Mouse (Mus musculus) forebrain, embryonic 11.5 days (tissue): ENCODE results near the gene Ucma. TPM values are rescaled to one million over a fixed set of nuclear protein-coding genes. Genes with fewer than 3 reads are reported as not detected.

Experiments used
- ATAC-seq: fragments of 200-750 bp; cut with Nextera tagmentation; replicated peaks from 2 replicates; pipeline ENCODE4 v1.8.0; 2017; ENCODE audit warnings: moderate TSS enrichment; ENCODE audit not compliant: low FRiP score
- DNase-seq: peaks from one replicate; pipeline ENCODE4 v3.0.0-alpha.2; 2017; ENCODE audit warnings: low spot score
- H3K27ac ChIP-seq: fragments of 300-500 bp; sonication (generic); 2 replicates; pipeline ENCODE4 v1.5.1; 2014; ENCODE audit warnings: low read depth, low read length
- H3K27me3 ChIP-seq: fragments of 300-500 bp; sonication (generic); 2 replicates; pipeline ENCODE4 v1.6.1; 2014; ENCODE audit warnings: mild to moderate bottlenecking, low read length, mixed read lengths; ENCODE audit not compliant: control insufficient read depth, insufficient read depth
- H3K36me3 ChIP-seq: fragments of 300-500 bp; sonication (generic); 2 replicates; pipeline ENCODE4 v1.6.1; 2014; ENCODE audit warnings: mild to moderate bottlenecking, low read length, moderate library complexity, mixed read lengths; ENCODE audit not compliant: control insufficient read depth, insufficient read depth
- H3K4me1 ChIP-seq: fragments of 300-500 bp; sonication (generic); replicated peaks from 2 replicates; pipeline ENCODE4 v1.6.1; 2014; ENCODE audit warnings: low read length, mixed read lengths; ENCODE audit not compliant: control insufficient read depth, insufficient read depth
- H3K4me2 ChIP-seq: fragments of 300-500 bp; sonication (generic); 2 replicates; pipeline ENCODE4 v1.6.1; 2014; ENCODE audit warnings: low read depth, mild to moderate bottlenecking, low read length, moderate library complexity, mixed read lengths; ENCODE audit not compliant: severe bottlenecking
- H3K4me3 ChIP-seq: fragments of 300-500 bp; sonication (generic); 2 replicates; pipeline ENCODE4 v1.5.1; 2014; ENCODE audit warnings: low read depth, low read length
- H3K9ac ChIP-seq: fragments of 300-500 bp; sonication (generic); 2 replicates; pipeline ENCODE4 v1.6.1; 2014; ENCODE audit warnings: low read length
- H3K9me3 ChIP-seq: fragments of 300-500 bp; sonication (generic); 2 replicates; pipeline ENCODE4 v1.6.1; 2016; ENCODE audit warnings: low read length, mixed read lengths; ENCODE audit not compliant: control insufficient read depth
- WGBS: fragments of 180-500 bp; shearing (Covaris S2); extraction: QIAGEN DNeasy Blood & Tissue Kit; methylation state at CpG from one replicate; pipeline ENCODE4 v1.1.7; 2014; 5-methylcytosine and 5-hydroxymethylcytosine counted together
- polyA plus RNA-seq: library from polyadenylated mRNA; unstranded; fragments of >200 nt; fragmentation: Nextera tagmentation; extraction: Ambion mirVana; gene quantifications from 2 replicates; pipeline ENCODE4 v1.2.1, GENCODE M21; 2014

The Ucma gene
- polyA plus RNA-seq, 1 experiment from 2014 or later, result 0.61 TPM

- Histone ChIP-seq H3K4me3 (no peak overlapping the region), H3K9ac (no peak overlapping the region), H3K36me3 (no peaks in the 10 kb centered on the region), H3K27ac (no peak overlapping the region), H3K27me3 (no peaks in the 10 kb centered on the region), H3K4me1 (no peaks in the 10 kb centered on the region), H3K4me2 (no peak overlapping the region), H3K9me3 (no peaks in the 10 kb centered on the region)
- DNase-seq (no peak), ATAC-seq (no peak)
- 47% methylated on average over 3 of the region's 4 CpGs for WGBS
Measured at GRCm38 (mm10) chr2:5025162-5025733, 49.3 kb downstream of the Ucma start.

GRCm38 (mm10) chr2:5027057-5027456 is 51.1 kb downstream of the Ucma start:
- ATAC-seq (no peak), DNase-seq (no peak)
- Histone ChIP-seq H3K9ac (no peak overlapping the region), H3K36me3 (no peaks in the 10 kb centered on the region), H3K9me3 (no peaks in the 10 kb centered on the region), H3K4me1 (no peaks in the 10 kb centered on the region), H3K4me2 (no peak overlapping the region), H3K4me3 (no peak overlapping the region), H3K27ac (no peak overlapping the region), H3K27me3 (no peaks in the 10 kb centered on the region)
- WGBS, result 75% methylated on average over 6 of the region's 6 CpGs

- no peak overlapping the region for H3K4me2 ChIP-seq
- DNase-seq (no peak), ATAC-seq (no peak)
- WGBS, result 92% methylated on average over 7 of the region's 7 CpGs
- no peaks in the 10 kb centered on the region for H3K27me3 ChIP-seq
- no peak overlapping the region for H3K4me3 ChIP-seq
- no peak overlapping the region for H3K27ac ChIP-seq
- no peaks in the 10 kb centered on the region for H3K9me3 ChIP-seq
- no peak overlapping the region for H3K9ac ChIP-seq
- H3K4me1 ChIP-seq, result no peaks in the 10 kb centered on the region
- H3K36me3 ChIP-seq, result no peaks in the 10 kb centered on the region
Measured at GRCm38 (mm10) chr2:5028047-5028446, 52.1 kb downstream of the Ucma start.

GRCm38 (mm10) chr2:5029808-5030207 is 53.9 kb downstream of the Ucma start:
- WGBS, result 89% methylated on average over 4 of the region's 4 CpGs
- Histone ChIP-seq H3K9me3 (no peaks in the 10 kb centered on the region), H3K4me3 (no peak overlapping the region), H3K4me1 (no peaks in the 10 kb centered on the region), H3K4me2 (no peak overlapping the region), H3K27me3 (no peaks in the 10 kb centered on the region), H3K27ac (no peak overlapping the region), H3K36me3 (no peaks in the 10 kb centered on the region), H3K9ac (no peak overlapping the region)
- ATAC-seq, result no peak
- DNase-seq, result no peak

- no peak overlapping the region for H3K4me2 ChIP-seq
- no peak overlapping the region for H3K9ac ChIP-seq
- 78% methylated on average over 7 of the region's 7 CpGs for WGBS
- H3K4me3 ChIP-seq, result no peak overlapping the region
- no peaks in the 10 kb centered on the region for H3K4me1 ChIP-seq
- H3K27ac ChIP-seq, result no peak overlapping the region
- no peaks in the 10 kb centered on the region for H3K36me3 ChIP-seq
- ATAC-seq (no peak), DNase-seq (no peak)
- H3K9me3 ChIP-seq, result no peaks in the 10 kb centered on the region
- H3K27me3 ChIP-seq, result no peaks in the 10 kb centered on the region
Measured at GRCm38 (mm10) chr2:5031215-5031614, 55.3 kb downstream of the Ucma start.

GRCm38 (mm10) chr2:5032665-5033064 is 56.7 kb downstream of the Ucma start:
- DNase-seq, result no peak
- Histone ChIP-seq H3K27me3 (no peaks in the 10 kb centered on the region), H3K4me3 (no peak overlapping the region), H3K4me2 (no peak overlapping the region), H3K9me3 (no peaks in the 10 kb centered on the region), H3K9ac (no peak overlapping the region), H3K36me3 (no peaks in the 10 kb centered on the region), H3K27ac (no peak overlapping the region), H3K4me1 (no peaks in the 10 kb centered on the region)
- WGBS, result 80% methylated on average over 5 of the region's 5 CpGs
- no peak for ATAC-seq

- Histone ChIP-seq H3K27ac (no peak overlapping the region), H3K4me3 (no peak overlapping the region), H3K4me1 (no peaks in the 10 kb centered on the region), H3K9me3 (no peaks in the 10 kb centered on the region), H3K27me3 (no peaks in the 10 kb centered on the region), H3K9ac (no peak overlapping the region), H3K4me2 (no peak overlapping the region), H3K36me3 (no peaks in the 10 kb centered on the region)
- ATAC-seq, result no peak
- WGBS, result 74% methylated on average over 13 of the region's 15 CpGs
- DNase-seq, result no peak
Measured at GRCm38 (mm10) chr2:5033546-5034420, 57.9 kb downstream of the Ucma start.

- no peak overlapping the region for H3K9ac ChIP-seq
- no peaks in the 10 kb centered on the region for H3K27me3 ChIP-seq
- no peaks in the 10 kb centered on the region for H3K4me1 ChIP-seq
- no peaks in the 10 kb centered on the region for H3K36me3 ChIP-seq
- 84% methylated on average over 8 of the region's 8 CpGs for WGBS
- H3K9me3 ChIP-seq, result no peaks in the 10 kb centered on the region
- DNase-seq (no peak), ATAC-seq (no peak)
- H3K4me3 ChIP-seq, result no peak overlapping the region
- H3K4me2 ChIP-seq, result no peak overlapping the region
- H3K27ac ChIP-seq, result no peak overlapping the region
Measured at GRCm38 (mm10) chr2:5034801-5035200, 58.9 kb downstream of the Ucma start.

GRCm38 (mm10) chr2:5035241-5035640 is 59.3 kb downstream of the Ucma start:
- 91% methylated on average over 9 of the region's 9 CpGs for WGBS
- Histone ChIP-seq H3K27me3 (no peaks in the 10 kb centered on the region), H3K4me3 (no peak overlapping the region), H3K27ac (no peak overlapping the region), H3K36me3 (no peaks in the 10 kb centered on the region), H3K4me1 (no peaks in the 10 kb centered on the region), H3K4me2 (no peak overlapping the region), H3K9ac (no peak overlapping the region), H3K9me3 (no peaks in the 10 kb centered on the region)
- DNase-seq (no peak), ATAC-seq (no peak)
